Mouse (Mus musculus): ENCODE results near the gene Gm5416.
"Not testable (repeated sequence)": the region's sequence is repeated elsewhere in the genome, so short reads cannot be mapped to it uniquely, and the experiment has no call there.

The Gm5416 gene

GRCm38 (mm10) chr16:36209967-36210453 lies at the start of gene Gm5416:
Gm5416 (plus strand) TSS chr16:36210403.
- no peak for DNase-seq

DNA sequence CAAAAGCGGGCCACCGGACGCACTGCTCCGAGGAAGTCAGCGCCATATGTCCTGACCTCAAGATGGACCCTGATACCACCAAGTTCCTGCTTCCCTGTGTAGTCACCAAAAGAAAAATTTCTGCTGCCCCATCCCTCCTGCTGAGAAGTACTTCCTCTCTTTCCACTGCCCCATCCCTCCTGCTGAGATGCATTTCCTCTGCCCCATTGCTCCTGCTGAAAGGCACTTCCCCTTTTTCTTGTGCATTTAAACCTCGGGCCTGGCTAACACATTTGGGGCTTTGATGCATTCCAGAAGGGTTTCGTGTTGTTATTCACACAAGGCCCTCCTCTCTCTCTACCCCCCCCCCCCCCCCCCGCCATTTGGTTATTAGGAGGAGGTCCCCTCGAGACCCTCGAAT lies 42.4 kb upstream of the Gm5416 start:
- DNase-seq = not testable (repeated sequence)

DNA sequence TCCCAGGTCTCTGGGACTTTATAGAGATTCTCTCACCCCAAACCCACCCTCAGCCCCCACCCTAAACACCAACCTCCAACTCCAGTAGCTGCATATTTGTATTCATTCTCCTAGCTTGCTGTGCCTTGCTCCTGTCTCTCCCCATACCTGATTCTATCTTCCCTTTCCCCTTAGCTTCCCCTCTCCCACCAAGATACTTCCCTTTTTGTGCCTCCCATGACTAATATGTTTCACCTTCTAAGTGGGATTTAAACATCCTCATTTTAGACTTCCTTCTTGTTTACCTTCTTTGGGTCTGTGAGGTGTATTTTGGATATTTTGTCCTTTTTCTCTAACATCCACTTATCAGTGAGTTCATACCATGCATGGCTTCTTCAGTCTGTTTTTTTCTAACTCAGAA lies 34.1 kb upstream of the Gm5416 start:
- DNase-seq = no peak

DNA sequence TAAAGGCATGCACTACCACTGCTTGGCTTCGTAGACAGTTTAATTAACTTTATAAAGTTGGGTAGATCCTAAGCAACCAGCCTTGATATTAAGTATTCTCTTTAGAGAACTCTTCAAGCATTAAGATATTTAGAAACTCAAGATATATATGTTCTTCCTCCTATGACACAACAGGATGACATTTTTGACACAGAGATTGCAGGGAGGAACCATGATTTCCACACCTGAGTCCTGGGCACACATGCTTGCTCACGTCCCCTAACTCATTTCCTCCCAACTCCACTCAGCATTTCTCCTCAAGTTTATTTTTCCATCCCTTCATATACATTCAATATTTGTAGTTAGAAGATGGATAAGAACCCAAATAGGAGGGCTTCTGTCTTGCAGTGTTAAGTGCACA lies 30.3 kb upstream of the Gm5416 start:
- no peak for DNase-seq

DNA sequence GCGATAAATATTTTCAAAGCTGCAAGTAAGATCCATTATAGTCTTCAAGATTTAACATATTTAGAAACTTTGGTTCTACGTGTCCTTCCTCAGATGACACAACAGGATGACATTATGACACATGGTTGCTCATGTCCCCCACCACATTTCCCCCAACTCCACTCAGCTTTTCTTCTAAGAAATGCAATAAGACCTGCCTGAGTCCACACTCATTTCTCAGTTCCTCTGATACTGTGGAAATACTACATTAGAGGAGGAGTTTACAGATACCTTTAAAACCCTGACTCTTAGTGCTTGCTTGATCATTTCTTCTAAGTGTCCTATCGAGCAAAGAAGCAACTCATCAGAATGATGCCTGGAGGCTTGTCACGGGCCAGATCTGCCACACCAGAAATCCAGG lies 26.3 kb upstream of the Gm5416 start, which contains the start of gene Gm5483:
Gm5483 (plus strand) TSS at position 301 of the 400 bp plus-strand sequence.
- DNase-seq = not testable (repeated sequence)

- DNase-seq = no peak
Observed at GRCm38 (mm10) chr16:36199226-36199625, 11.0 kb upstream of the Gm5416 start.

GRCm38 (mm10) chr16:36203846-36204245 lies 6.4 kb upstream of the Gm5416 start:
- DNase-seq = no peak

DNA sequence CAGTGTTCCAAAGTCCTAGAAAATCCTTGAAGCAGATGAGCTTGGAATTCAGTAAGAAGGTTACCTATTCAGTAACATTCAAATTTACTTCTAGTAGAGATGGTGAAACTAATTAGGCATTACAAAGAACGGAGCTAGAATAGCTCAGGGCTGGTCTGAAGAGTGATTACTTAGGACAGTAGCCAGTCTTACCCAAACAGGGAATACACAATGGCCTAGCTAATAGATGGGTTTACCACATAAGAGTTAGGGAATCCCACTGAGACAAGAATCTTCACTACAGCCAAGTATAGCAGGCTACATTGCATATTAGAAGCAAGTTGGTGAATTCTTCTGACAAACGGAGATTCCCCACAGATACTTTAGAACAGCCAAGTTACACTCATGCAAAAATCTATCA lies 4.5 kb upstream of the Gm5416 start:
- DNase-seq = not testable (repeated sequence)

GRCm38 (mm10) chr16:36221168-36221567 lies 11.0 kb downstream of the Gm5416 start, which contains the start of gene 2010005H15Rik:
2010005H15Rik (plus strand) TSS chr16:36221468.
- DNase-seq = not testable (repeated sequence)

DNA sequence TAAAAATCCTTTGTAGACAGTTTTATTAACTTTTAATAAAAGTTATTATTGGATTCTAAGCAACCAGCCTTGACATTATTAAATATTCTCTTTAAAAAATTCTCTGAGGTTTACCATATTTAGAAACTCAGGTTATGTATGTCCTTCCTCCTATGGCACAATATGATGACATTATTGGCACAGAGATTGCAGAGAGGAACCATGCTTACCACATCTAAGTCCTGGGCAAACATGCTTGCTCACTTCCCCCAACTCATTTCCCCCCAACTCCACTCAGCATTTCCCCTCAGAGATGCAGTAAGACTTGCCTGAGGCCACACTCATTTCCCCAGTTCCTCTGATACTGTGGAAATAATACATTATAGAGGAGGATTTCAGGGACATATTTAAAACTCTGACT lies 50.4 kb downstream of the Gm5416 start:
- DNase-seq = not testable (repeated sequence)

All from cerebellum, adult 8-10 months (tissue).